Mouse (Mus musculus): ENCODE data around the gene Cdc26. TPM values are rescaled to one million over a fixed set of nuclear protein-coding genes. Genes with fewer than 3 reads are reported as not detected.

Cdc26 gene
- total and polyA plus RNA-seq, 3 experiments, result 78.2 to 258 (median 125) TPM

DNA sequence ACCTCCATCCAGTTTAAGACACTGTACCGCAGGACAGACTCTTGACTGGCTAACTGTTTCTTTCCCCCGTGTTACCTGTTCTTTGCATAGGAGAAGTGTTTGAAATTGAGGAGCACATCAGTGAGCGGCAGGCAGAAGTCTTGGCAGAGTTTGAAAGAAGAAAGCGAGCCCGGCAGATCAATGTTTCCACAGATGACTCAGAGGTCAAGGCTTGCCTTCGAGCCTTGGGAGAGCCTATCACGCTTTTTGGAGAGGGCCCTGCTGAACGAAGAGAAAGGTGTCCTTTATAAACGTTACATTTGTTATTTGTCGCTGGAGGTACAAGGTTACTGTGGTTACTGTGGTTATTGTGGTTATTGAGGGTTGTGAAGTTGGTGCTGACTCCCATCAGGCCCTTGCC is 3.2 kb upstream of the Cdc26 start:
- no peak overlapping the region for H3K9ac ChIP-seq (ENCODE audit: insufficient read depth, low read depth)
- in situ Hi-C loops (cut with MboI; ENCODE audit: low pct_ligation_motif_present, low pct_unique_long_range_greater_than_20kb, low sequenced_read_pairs), result no loop called here
- H3K27me3 ChIP-seq (replicated peaks), result no peaks in the 10 kb centered on the region
- peaks cover 43% of the 10 kb centered on the region for H3K79me2 ChIP-seq (replicated peaks; ENCODE audit: control insufficient read depth, extremely low read depth, insufficient read depth, poor library complexity, severe bottlenecking)
- no peak for TF ChIP-seq POLR2A (IDR thresholded peaks at IDR 0.05; ENCODE audit: low read depth, low read length)
- no peak for TF ChIP-seq SIN3A (IDR thresholded peaks at IDR 0.05; ENCODE audit: low read length)
- TF ChIP-seq POLR2AphosphoS2 (IDR thresholded peaks at IDR 0.05; ENCODE audit: low read depth, low read length), result no peak
- TF ChIP-seq JUND (conservative IDR thresholded peaks at IDR 0.05; ENCODE audit: low read depth, low read length), result no peak
- TF ChIP-seq MAFK (IDR thresholded peaks at IDR 0.05; ENCODE audit: insufficient replicate concordance, low read length), result no peak
- H3K9me3 ChIP-seq (replicated peaks; ENCODE audit: low read length), result no peaks in the 10 kb centered on the region
- peaks cover 48 to 60% of the 10 kb centered on the region in 2 experiments for H3K36me3 ChIP-seq (replicated peaks in 1 of 2; ENCODE audit: control insufficient read depth in 1 of 2, insufficient read depth in 1 of 2, low read length in 1 of 2)
- H3K27ac ChIP-seq (ENCODE audit: insufficient read depth, low read depth), result no peak overlapping the region
- no peak overlapping the region for H3K4me3 ChIP-seq (replicated peaks in 1 of 3; ENCODE audit: low read depth in 2 of 3, low read length in 2 of 3, poor library complexity in 1 of 3)
- peaks cover 4 to 31% of the 10 kb centered on the region in 2 experiments; a peak in 2 of 4 replicates for H3K4me1 ChIP-seq (ENCODE audit: control insufficient read depth in 1 of 2, insufficient read depth in 2 of 2)
- no peak for DNase-seq (ENCODE audit: extremely low read depth)
- 0 out of 2 replicates have a peak overlapping the region, but pooled peaks have one; percentile 44 for H3K4me2 ChIP-seq (ENCODE audit: insufficient read depth, low read depth, poor library complexity, severe bottlenecking)
- dilution Hi-C loops (cut with MboI; ENCODE audit: extremely low pct_ligation_motif_present, extremely low pct_unique_long_range_greater_than_20kb, low sequenced_read_pairs), result no loop called here

DNA sequence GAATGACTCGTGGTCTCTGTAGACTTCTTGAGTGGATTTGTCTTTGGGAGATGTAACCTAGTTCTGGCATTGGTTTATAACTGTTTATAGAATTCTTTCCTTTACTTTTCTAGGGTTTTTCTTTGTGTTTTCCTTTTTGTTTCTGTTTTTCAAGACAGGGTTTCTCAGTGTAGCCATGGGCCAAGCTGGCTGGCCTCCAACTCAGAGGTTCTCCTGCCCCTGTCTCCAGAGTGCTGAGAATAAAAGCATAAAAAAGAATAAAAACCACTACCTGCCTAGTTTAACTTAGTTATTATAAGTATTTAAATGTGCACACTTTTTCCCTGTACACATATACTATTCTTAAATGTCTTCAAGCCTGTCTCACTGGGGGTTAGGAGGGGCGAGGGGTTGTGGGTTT is 1.9 kb upstream of the Cdc26 start:
- H3K4me1 ChIP-seq (ENCODE audit: control insufficient read depth in 1 of 2, insufficient read depth in 2 of 2), result peaks cover 12 to 43% of the 10 kb centered on the region in 2 experiments
- peak overlapping the region in 2 of 3 experiments; percentile 80 to 99 for H3K4me3 ChIP-seq (replicated peaks in 1 of 3; ENCODE audit: low read depth in 2 of 3, low read length in 2 of 3, poor library complexity in 1 of 3)
- peak overlapping the region; percentile 64; the same call in 1 of the 2 replicates for H3K9ac ChIP-seq (ENCODE audit: insufficient read depth, low read depth)
- in situ Hi-C loops (cut with MboI; ENCODE audit: low pct_ligation_motif_present, low pct_unique_long_range_greater_than_20kb, low sequenced_read_pairs) (no loop called here), dilution Hi-C loops (cut with MboI; ENCODE audit: extremely low pct_ligation_motif_present, extremely low pct_unique_long_range_greater_than_20kb, low sequenced_read_pairs) (no loop called here)
- no peaks in the 10 kb centered on the region for H3K27me3 ChIP-seq (replicated peaks)
- DNase-seq (ENCODE audit: extremely low read depth), result no peak
- H3K36me3 ChIP-seq (replicated peaks in 1 of 2; ENCODE audit: control insufficient read depth in 1 of 2, insufficient read depth in 1 of 2, low read length in 1 of 2), result peaks cover 35 to 55% of the 10 kb centered on the region in 2 experiments
- no peak overlapping the region for H3K27ac ChIP-seq (ENCODE audit: insufficient read depth, low read depth)
- no peak for TF ChIP-seq ZMIZ1 (IDR thresholded peaks at IDR 0.05; ENCODE audit: low read depth, low read length)
- no peak for TF ChIP-seq MAFK (IDR thresholded peaks at IDR 0.05; ENCODE audit: insufficient replicate concordance, low read length)
- TF ChIP-seq MEF2A (IDR thresholded peaks at IDR 0.05; ENCODE audit: borderline replicate concordance, low read depth, low read length), result no peak
- TF ChIP-seq MYC (IDR thresholded peaks at IDR 0.05; ENCODE audit: low read depth, low read length), result no peak
- no peak for TF ChIP-seq GABPA (IDR thresholded peaks at IDR 0.05; ENCODE audit: insufficient replicate concordance, low read depth, low read length)
- no peak for TF ChIP-seq CTCF (conservative IDR thresholded peaks at IDR 0.05 in 1 of 2, IDR thresholded peaks at IDR 0.05 in 1 of 2; ENCODE audit: low read depth in 2 of 2, low read length in 2 of 2)
- TF ChIP-seq USF1 (IDR thresholded peaks at IDR 0.05; ENCODE audit: low read depth, low read length), result no peak
- TF ChIP-seq ELF1 (IDR thresholded peaks at IDR 0.05; ENCODE audit: low read depth, low read length), result no peak
- no peak for TF ChIP-seq MAZ (IDR thresholded peaks at IDR 0.05; ENCODE audit: low read depth, low read length)
- TF ChIP-seq CHD1 (IDR thresholded peaks at IDR 0.05; ENCODE audit: low read depth, low read length), result no peak
- TF ChIP-seq KAT2A (IDR thresholded peaks at IDR 0.05; ENCODE audit: insufficient replicate concordance, low read length), result no peak
- TF ChIP-seq IRF4 (IDR thresholded peaks at IDR 0.05; ENCODE audit: low read depth, low read length), result no peak
- no peak for TF ChIP-seq JUND (conservative IDR thresholded peaks at IDR 0.05; ENCODE audit: low read depth, low read length)
- TF ChIP-seq NRF1 (IDR thresholded peaks at IDR 0.05; ENCODE audit: low read depth, low read length), result no peak
- no peaks in the 10 kb centered on the region for H3K9me3 ChIP-seq (replicated peaks; ENCODE audit: low read length)
- peak overlapping the region; percentile 95 for H3K4me2 ChIP-seq (ENCODE audit: insufficient read depth, low read depth, poor library complexity, severe bottlenecking)
- H3K79me2 ChIP-seq (replicated peaks; ENCODE audit: control insufficient read depth, extremely low read depth, insufficient read depth, poor library complexity, severe bottlenecking), result peaks cover 56% of the 10 kb centered on the region
